Mouse (Mus musculus): ENCODE results near the gene Bpifa1. TPM values are rescaled to one million over a fixed set of nuclear protein-coding genes. Genes with fewer than 3 reads are reported as not detected.
"Not testable (repeated sequence)": the region's sequence is repeated elsewhere in the genome, so short reads cannot be mapped to it uniquely, and the experiment has no call there.

Bpifa1 gene
- polyA plus RNA-seq, 1 experiment from 2014 or later, result not detected

GRCm38 (mm10) chr2:154183061-154183460 is 40.4 kb downstream of the Bpifa1 start:
- H3K36me3 ChIP-seq (ENCODE audit: poor library complexity, severe bottlenecking); H3K27ac ChIP-seq; ATAC-seq; H3K4me3 ChIP-seq; H3K4me2 ChIP-seq; H3K9ac ChIP-seq; H3K4me1 ChIP-seq; H3K27me3 ChIP-seq; H3K9me3 ChIP-seq (replicated peaks): not testable (repeated sequence)
- 77% methylated on average over 4 of the region's 4 CpGs for WGBS

- Histone ChIP-seq H3K36me3 (ENCODE audit: poor library complexity, severe bottlenecking) (no peaks in the 10 kb centered on the region), H3K4me1 (no peaks in the 10 kb centered on the region), H3K4me2 (no peak overlapping the region), H3K9me3 (replicated peaks) (no peaks in the 10 kb centered on the region), H3K27me3 (no peaks in the 10 kb centered on the region), H3K4me3 (no peak overlapping the region), H3K27ac (no peak overlapping the region), H3K9ac (no peak overlapping the region)
- WGBS, result 86% methylated on average over 6 of the region's 6 CpGs
- ATAC-seq, result no peak
Measured at GRCm38 (mm10) chr2:154185319-154185718, 42.6 kb downstream of the Bpifa1 start.

- no peak overlapping the region for H3K27ac ChIP-seq
- no peak for ATAC-seq
- 79% methylated on average over 3 of the region's 3 CpGs for WGBS
- H3K27me3 ChIP-seq, result no peaks in the 10 kb centered on the region
- H3K9ac ChIP-seq, result no peak overlapping the region
- no peak overlapping the region for H3K4me3 ChIP-seq
- H3K4me1 ChIP-seq, result no peaks in the 10 kb centered on the region
- H3K4me2 ChIP-seq, result no peak overlapping the region
- H3K9me3 ChIP-seq (replicated peaks), result no peaks in the 10 kb centered on the region
- no peaks in the 10 kb centered on the region for H3K36me3 ChIP-seq (ENCODE audit: poor library complexity, severe bottlenecking)
Measured at GRCm38 (mm10) chr2:154185748-154186147, 43.1 kb downstream of the Bpifa1 start.

- Histone ChIP-seq H3K9ac (no peak overlapping the region), H3K27me3 (no peaks in the 10 kb centered on the region), H3K9me3 (replicated peaks) (no peaks in the 10 kb centered on the region), H3K27ac (no peak overlapping the region), H3K4me3 (no peak overlapping the region), H3K4me2 (no peak overlapping the region), H3K36me3 (ENCODE audit: poor library complexity, severe bottlenecking) (no peaks in the 10 kb centered on the region), H3K4me1 (no peaks in the 10 kb centered on the region)
- WGBS, result 39% methylated on average over 5 of the region's 5 CpGs
- no peak for ATAC-seq
Measured at GRCm38 (mm10) chr2:154187468-154187867, 44.8 kb downstream of the Bpifa1 start.

- Histone ChIP-seq H3K27ac (no peak overlapping the region), H3K4me3 (no peak overlapping the region), H3K36me3 (ENCODE audit: poor library complexity, severe bottlenecking) (no peaks in the 10 kb centered on the region), H3K9me3 (replicated peaks) (no peaks in the 10 kb centered on the region), H3K4me1 (no peaks in the 10 kb centered on the region), H3K4me2 (no peak overlapping the region), H3K9ac (no peak overlapping the region), H3K27me3 (no peaks in the 10 kb centered on the region)
- ATAC-seq, result no peak
- 88% methylated on average over 7 of the region's 7 CpGs for WGBS
Measured at GRCm38 (mm10) chr2:154189877-154190434, 47.3 kb downstream of the Bpifa1 start.

- no peak within 1 kb of the TSS for H3K27ac ChIP-seq
- H3K9ac ChIP-seq, result no peak within 1 kb of the TSS
- ATAC-seq, result no peak
- H3K4me2 ChIP-seq, result no peak within 1 kb of the TSS
- H3K4me3 ChIP-seq, result no peak within 1 kb of the TSS
- H3K27me3 ChIP-seq, result no peaks in the 10 kb centered on the region
- WGBS, result 86% methylated on average over 11 of the region's 11 CpGs
- no peaks in the 10 kb centered on the region for H3K36me3 ChIP-seq (ENCODE audit: poor library complexity, severe bottlenecking)
- no peaks in the 10 kb centered on the region for H3K4me1 ChIP-seq
- H3K9me3 ChIP-seq (replicated peaks), result no peaks in the 10 kb centered on the region
Measured at GRCm38 (mm10) chr2:154190546-154191258, 48.0 kb downstream of the Bpifa1 start, which contains the start of gene Bpifb1. Gene Bpifb1, plus strand, starts transcription at chr2:154190818.

- H3K36me3 ChIP-seq (ENCODE audit: poor library complexity, severe bottlenecking), result no peaks in the 10 kb centered on the region
- no peaks in the 10 kb centered on the region for H3K27me3 ChIP-seq
- H3K4me2 ChIP-seq, result no peak overlapping the region
- ATAC-seq, result no peak
- no peak overlapping the region for H3K4me3 ChIP-seq
- no peaks in the 10 kb centered on the region for H3K4me1 ChIP-seq
- no peak overlapping the region for H3K27ac ChIP-seq
- no peaks in the 10 kb centered on the region for H3K9me3 ChIP-seq (replicated peaks)
- no peak overlapping the region for H3K9ac ChIP-seq
- WGBS, result 80% methylated on average over 2 of the region's 2 CpGs
Measured at GRCm38 (mm10) chr2:154192141-154192540, 49.5 kb downstream of the Bpifa1 start.

- H3K4me1 ChIP-seq, result no peaks in the 10 kb centered on the region
- no peak overlapping the region for H3K9ac ChIP-seq
- no peak overlapping the region for H3K4me2 ChIP-seq
- H3K27me3 ChIP-seq, result no peaks in the 10 kb centered on the region
- H3K9me3 ChIP-seq (replicated peaks), result no peaks in the 10 kb centered on the region
- H3K36me3 ChIP-seq (ENCODE audit: poor library complexity, severe bottlenecking), result no peaks in the 10 kb centered on the region
- no peak for ATAC-seq
- H3K4me3 ChIP-seq, result no peak overlapping the region
- no peak overlapping the region for H3K27ac ChIP-seq
- 95% methylated on average over 4 of the region's 4 CpGs for WGBS
Measured at GRCm38 (mm10) chr2:154193071-154193470, 50.4 kb downstream of the Bpifa1 start.

GRCm38 (mm10) chr2:154193994-154194504 is 51.4 kb downstream of the Bpifa1 start:
- H3K9me3 ChIP-seq (replicated peaks), result no peaks in the 10 kb centered on the region
- ATAC-seq, result no peak
- no peak overlapping the region for H3K4me3 ChIP-seq
- WGBS, result 68% methylated on average over 5 of the region's 5 CpGs
- no peak overlapping the region for H3K27ac ChIP-seq
- H3K27me3 ChIP-seq, result no peaks in the 10 kb centered on the region
- no peak overlapping the region for H3K4me2 ChIP-seq
- H3K4me1 ChIP-seq, result no peaks in the 10 kb centered on the region
- H3K9ac ChIP-seq, result no peak overlapping the region
- H3K36me3 ChIP-seq (ENCODE audit: poor library complexity, severe bottlenecking), result no peaks in the 10 kb centered on the region

- no peak overlapping the region for H3K4me3 ChIP-seq
- WGBS, result 88% methylated on average over 9 of the region's 9 CpGs
- H3K27ac ChIP-seq, result no peak overlapping the region
- no peaks in the 10 kb centered on the region for H3K36me3 ChIP-seq (ENCODE audit: poor library complexity, severe bottlenecking)
- ATAC-seq, result no peak
- no peaks in the 10 kb centered on the region for H3K4me1 ChIP-seq
- H3K9ac ChIP-seq, result no peak overlapping the region
- no peaks in the 10 kb centered on the region for H3K9me3 ChIP-seq (replicated peaks)
- no peak overlapping the region for H3K4me2 ChIP-seq
- H3K27me3 ChIP-seq, result no peaks in the 10 kb centered on the region
Measured at GRCm38 (mm10) chr2:154197036-154197435, 54.4 kb downstream of the Bpifa1 start.

Measured in forebrain, embryonic 13.5 days (tissue).